Mouse (Mus musculus) CH12F3 (cell line): ENCODE data around the gene Cherp.

Source experiments
- in situ Hi-C: fragments of 300-500 bp; cut with MboI; formaldehyde crosslinking; loops from 2 replicates; pipeline ENCODE4 v1.14.3; 2020; ENCODE audit warnings: low sequenced_read_pairs

The Cherp gene

GRCm38 (mm10) chr8:72485456-72486199 is 10.6 kb upstream of the Cherp start:
- in situ Hi-C loops: no loop called here

GRCm38 (mm10) chr8:72470684-72471083 is 4.3 kb downstream of the Cherp start:
- in situ Hi-C loops: no loop called here

- in situ Hi-C loops: no loop called here
Observed at GRCm38 (mm10) chr8:72469984-72470383, 5.0 kb downstream of the Cherp start.

GRCm38 (mm10) chr8:72469243-72469642 is 5.8 kb downstream of the Cherp start:
- in situ Hi-C loops: no loop called here

GRCm38 (mm10) chr8:72464211-72464610 is 10.8 kb downstream of the Cherp start:
- in situ Hi-C loops: no loop called here

- in situ Hi-C loops: no loop called here
Observed at GRCm38 (mm10) chr8:72459881-72460533, 15.0 kb downstream of the Cherp start.

GRCm38 (mm10) chr8:72458457-72458856 is 16.6 kb downstream of the Cherp start:
- in situ Hi-C loops: no loop called here

GRCm38 (mm10) chr8:72457806-72458205 is 17.2 kb downstream of the Cherp start:
- in situ Hi-C loops: no loop called here

- in situ Hi-C loops: no loop called here
Observed at GRCm38 (mm10) chr8:72455317-72455716, 19.7 kb downstream of the Cherp start.

- in situ Hi-C loops: no loop called here
Observed at GRCm38 (mm10) chr8:72453904-72454303, 21.1 kb downstream of the Cherp start.

GRCm38 (mm10) chr8:72451516-72451915 is 23.5 kb downstream of the Cherp start:
- in situ Hi-C loops: no loop called here

- in situ Hi-C loops: no loop called here
Observed at GRCm38 (mm10) chr8:72445071-72445470, 30.0 kb downstream of the Cherp start.

GRCm38 (mm10) chr8:72443994-72444350 is 31.1 kb downstream of the Cherp start:
- in situ Hi-C loops: no loop called here

- in situ Hi-C loops: no loop called here
Observed at GRCm38 (mm10) chr8:72443338-72443993, 31.6 kb downstream of the Cherp start, which contains the start of the genes Calr3 and 1700030K09Rik. TSS of gene Calr3 (minus strand) at chr8:72443870. TSS of gene 1700030K09Rik (plus strand) at chr8:72443880.

- in situ Hi-C loops: no loop called here
Observed at GRCm38 (mm10) chr8:72438248-72439015, 36.6 kb downstream of the Cherp start.

GRCm38 (mm10) chr8:72434952-72435351 is 40.1 kb downstream of the Cherp start:
- in situ Hi-C loops: no loop called here

- in situ Hi-C loops: no loop called here
Observed at GRCm38 (mm10) chr8:72429676-72430075, 45.4 kb downstream of the Cherp start.

- in situ Hi-C loops: no loop called here
Observed at GRCm38 (mm10) chr8:72422926-72423325, 52.1 kb downstream of the Cherp start.

- in situ Hi-C loops: no loop called here
Observed at GRCm38 (mm10) chr8:72421362-72422335, 53.4 kb downstream of the Cherp start, which contains the start of gene Eps15l1. TSS of gene Eps15l1 (minus strand) at chr8:72421460.
